Mouse (Mus musculus): ENCODE results near the gene Gm12166. TPM values are rescaled to one million over a fixed set of nuclear protein-coding genes. Genes with fewer than 3 reads are reported as not detected.

The Gm12166 gene
- polyA plus RNA-seq, 1 experiment from 2014 or later, result 3.3 TPM

GRCm38 (mm10) chr11:46022983-46023382 is 29.1 kb downstream of the Gm12166 start:
- Histone ChIP-seq H3K36me3 (no peaks in the 10 kb centered on the region), H3K4me1 (no peaks in the 10 kb centered on the region), H3K4me3 (no peak overlapping the region), H3K27me3 (no peaks in the 10 kb centered on the region), H3K27ac (no peak overlapping the region), H3K4me2 (no peak overlapping the region), H3K9me3 (no peaks in the 10 kb centered on the region), H3K9ac (no peak overlapping the region)
- no peak for ATAC-seq (ENCODE audit: insufficient number of reproducible peaks, low FRiP score, low TSS enrichment, low read depth)
- WGBS, result 79% methylated on average over 6 of the region's 6 CpGs

- H3K4me1 ChIP-seq, result no peaks in the 10 kb centered on the region
- no peaks in the 10 kb centered on the region for H3K27me3 ChIP-seq
- ATAC-seq (ENCODE audit: insufficient number of reproducible peaks, low FRiP score, low TSS enrichment, low read depth), result no peak
- no peak overlapping the region for H3K4me2 ChIP-seq
- no peaks in the 10 kb centered on the region for H3K9me3 ChIP-seq
- no peak overlapping the region for H3K27ac ChIP-seq
- no peak overlapping the region for H3K9ac ChIP-seq
- no peaks in the 10 kb centered on the region for H3K36me3 ChIP-seq
- no peak overlapping the region for H3K4me3 ChIP-seq
Measured at GRCm38 (mm10) chr11:46021850-46022249, 30.3 kb downstream of the Gm12166 start.

GRCm38 (mm10) chr11:46020246-46020645 is 31.9 kb downstream of the Gm12166 start:
- no peak overlapping the region for H3K4me3 ChIP-seq
- no peaks in the 10 kb centered on the region for H3K27me3 ChIP-seq
- no peak for ATAC-seq (ENCODE audit: insufficient number of reproducible peaks, low FRiP score, low TSS enrichment, low read depth)
- WGBS, result 71% methylated on average over 1 of the region's 1 CpGs
- H3K4me2 ChIP-seq, result no peak overlapping the region
- H3K36me3 ChIP-seq, result no peaks in the 10 kb centered on the region
- no peak overlapping the region for H3K9ac ChIP-seq
- H3K27ac ChIP-seq, result no peak overlapping the region
- H3K9me3 ChIP-seq, result no peaks in the 10 kb centered on the region
- no peaks in the 10 kb centered on the region for H3K4me1 ChIP-seq

- 20% methylated on average over 6 of the region's 6 CpGs for WGBS
- Histone ChIP-seq H3K9ac (no peak overlapping the region), H3K27ac (no peak overlapping the region), H3K4me1 (no peaks in the 10 kb centered on the region), H3K4me3 (no peak overlapping the region), H3K9me3 (no peaks in the 10 kb centered on the region), H3K4me2 (no peak overlapping the region), H3K27me3 (no peaks in the 10 kb centered on the region), H3K36me3 (no peaks in the 10 kb centered on the region)
- ATAC-seq (ENCODE audit: insufficient number of reproducible peaks, low FRiP score, low TSS enrichment, low read depth), result no peak
Measured at GRCm38 (mm10) chr11:46016061-46016460, 36.1 kb downstream of the Gm12166 start.

Small RNA genes lying within 50 kb of the gene (microRNA-seq; reads per million reads assigned to microRNA genes)
- gene Mir8100, result not detected

Other genes with a start within 250 kb of the Gm12166 start
- 72.7 and 84.5 TPM in 2 replicates for gene Clint1, start 200.3 kb downstream of the Gm12166 start, polyA plus RNA-seq (2015; fragmentation: Nextera tagmentation; extraction: Ambion mirVana)
- gene Lsm11, start 107.4 kb downstream of the Gm12166 start, polyA plus RNA-seq (2015; fragmentation: Nextera tagmentation; extraction: Ambion mirVana), result 4.1 and 5.6 TPM in 2 replicates
- 9.7 and 11.3 TPM in 2 replicates for gene Thg1l, start 96.8 kb downstream of the Gm12166 start, polyA plus RNA-seq (2015; fragmentation: Nextera tagmentation; extraction: Ambion mirVana)
- gene Sox30, start 72.0 kb downstream of the Gm12166 start, polyA plus RNA-seq (2015; fragmentation: Nextera tagmentation; extraction: Ambion mirVana), result 0.24 and 0.28 TPM in 2 replicates
- gene Adam19, start 3.7 kb upstream of the Gm12166 start, polyA plus RNA-seq (2015; fragmentation: Nextera tagmentation; extraction: Ambion mirVana), result 12.1 and 12.2 TPM in 2 replicates
- gene Nipal4, start 114.2 kb upstream of the Gm12166 start, polyA plus RNA-seq (2015; fragmentation: Nextera tagmentation; extraction: Ambion mirVana), result 15.2 and 15.9 TPM in 2 replicates
- 2.3 and 3.4 TPM in 2 replicates for gene Fndc9, start 183.2 kb upstream of the Gm12166 start, polyA plus RNA-seq (2015; fragmentation: Nextera tagmentation; extraction: Ambion mirVana)

All from limb, embryonic 15.5 days (tissue).